Mouse (Mus musculus) ES-Bruce4 (cell line): Measurements from ENCODE around the gene Card14. TPM values are rescaled to one million over a fixed set of nuclear protein-coding genes. Genes with fewer than 3 reads are reported as not detected.
"Not testable (repeated sequence)": the region's sequence is repeated elsewhere in the genome, so short reads cannot be mapped to it uniquely, and the experiment has no call there.

Experiments
- H3K27ac ChIP-seq: 2 replicates; pipeline ENCODE4 v1.5.1; 2012; ENCODE audit warnings: low read length, inconsistent platforms; ENCODE audit not compliant: insufficient read depth
- H3K27me3 ChIP-seq: 2 replicates; pipeline ENCODE4 v1.6.1; 2012; ENCODE audit warnings: mild to moderate bottlenecking, low read length, inconsistent platforms; ENCODE audit not compliant: control insufficient read depth, poor library complexity, insufficient read depth, severe bottlenecking
- H3K36me3 ChIP-seq: 2 replicates; pipeline ENCODE4 v1.6.1; 2012; ENCODE audit warnings: inconsistent platforms, mild to moderate bottlenecking, low read length, moderate library complexity; ENCODE audit not compliant: control insufficient read depth, poor library complexity, insufficient read depth, severe bottlenecking
- H3K4me1 ChIP-seq: one replicate; pipeline ENCODE4 v1.8.1; 2011; ENCODE audit warnings: low read length; ENCODE audit not compliant: control insufficient read depth, insufficient read depth
- H3K4me3 ChIP-seq: 2 replicates; pipeline ENCODE4 v1.5.1; 2011; ENCODE audit warnings: low read depth, mild to moderate bottlenecking, low read length
- H3K9ac ChIP-seq: 2 replicates; pipeline ENCODE4 v1.6.1; 2012; ENCODE audit warnings: low read depth, mild to moderate bottlenecking, inconsistent platforms; ENCODE audit not compliant: poor library complexity, severe bottlenecking
- H3K9me3 ChIP-seq: replicated peaks from 2 replicates; pipeline ENCODE4 v1.6.1; 2012; ENCODE audit warnings: mild to moderate bottlenecking, low read length, inconsistent platforms; ENCODE audit not compliant: control insufficient read depth, poor library complexity, insufficient read depth, severe bottlenecking
- CTCF ChIP-seq: IDR thresholded peaks from one replicate; pipeline ENCODE4 v1.8.1; 2011; ENCODE audit warnings: low read depth, low read length
- EP300 ChIP-seq: IDR thresholded peaks from 2 replicates; pipeline ENCODE4 v1.6.1; 2011; ENCODE audit warnings: low read depth, low read length; ENCODE audit not compliant: insufficient read depth
- POLR2A ChIP-seq: IDR thresholded peaks from one replicate; pipeline ENCODE4 v1.8.1; 2011; ENCODE audit warnings: low read length; ENCODE audit not compliant: insufficient read depth
- polyA plus RNA-seq: library from polyadenylated mRNA; stranded (reverse); fragments of >200 nt; gene quantifications from 2 replicates; pipeline ENCODE4 v1.2.4, GENCODE M21; 2011; ENCODE audit warnings: low read depth; ENCODE audit not compliant: missing spikeins, insufficient read depth, insufficient read length

The Card14 gene
- polyA plus RNA-seq, 1 experiment: not detected

GRCm38 (mm10) chr11:119381631-119382337 is 74.2 kb downstream of the Card14 start:
- H3K4me3 ChIP-seq: no peak overlapping the region
- peak overlapping the region; percentile 66 for H3K27ac ChIP-seq
- no peaks in the 10 kb centered on the region for H3K4me1 ChIP-seq
- H3K36me3 ChIP-seq: no peaks in the 10 kb centered on the region
- TF ChIP-seq CTCF (no peak), EP300 (peak; percentile 89)
- no peak overlapping the region for H3K9ac ChIP-seq
- H3K27me3 ChIP-seq: no peaks in the 10 kb centered on the region
- H3K9me3 ChIP-seq: no peaks in the 10 kb centered on the region

- H3K27me3 ChIP-seq: no peaks in the 10 kb centered on the region
- TF ChIP-seq POLR2A (no peak), CTCF (no peak), EP300 (no peak)
- no peaks in the 10 kb centered on the region for H3K4me1 ChIP-seq
- no peaks in the 10 kb centered on the region for H3K36me3 ChIP-seq
- no peak overlapping the region for H3K4me3 ChIP-seq
- no peaks in the 10 kb centered on the region for H3K9me3 ChIP-seq
- no peak overlapping the region for H3K9ac ChIP-seq
- H3K27ac ChIP-seq: peak overlapping the region; percentile 46; the same call in 1 of the 2 replicates
Measured at GRCm38 (mm10) chr11:119382338-119382850, 74.8 kb downstream of the Card14 start.

- H3K9ac ChIP-seq: no peak overlapping the region
- no peaks in the 10 kb centered on the region for H3K9me3 ChIP-seq
- H3K4me3 ChIP-seq: no peak overlapping the region
- TF ChIP-seq CTCF: no peak
- TF ChIP-seq POLR2A: no peak
- no peak for TF ChIP-seq EP300
- no peak overlapping the region for H3K27ac ChIP-seq
- H3K4me1 ChIP-seq: no peaks in the 10 kb centered on the region
- H3K36me3 ChIP-seq: no peaks in the 10 kb centered on the region
- no peaks in the 10 kb centered on the region for H3K27me3 ChIP-seq
Measured at GRCm38 (mm10) chr11:119384904-119385303, 77.3 kb downstream of the Card14 start.

- Histone ChIP-seq H3K9ac (no peak overlapping the region), H3K4me3 (no peak overlapping the region), H3K4me1 (no peaks in the 10 kb centered on the region), H3K36me3 (no peaks in the 10 kb centered on the region), H3K27me3 (no peaks in the 10 kb centered on the region; the same call in 1 of the 2 replicates), H3K27ac (no peak overlapping the region), H3K9me3 (no peaks in the 10 kb centered on the region)
- TF ChIP-seq CTCF (no peak), EP300 (no peak), POLR2A (no peak)
Measured at GRCm38 (mm10) chr11:119386306-119386705, 78.7 kb downstream of the Card14 start.

GRCm38 (mm10) chr11:119387273-119387672 is 79.7 kb downstream of the Card14 start:
- not testable (repeated sequence) for H3K9me3 ChIP-seq, H3K27ac ChIP-seq, H3K27me3 ChIP-seq, H3K36me3 ChIP-seq, H3K4me3 ChIP-seq, H3K9ac ChIP-seq, H3K4me1 ChIP-seq

- no peak overlapping the region for H3K27ac ChIP-seq
Measured at GRCm38 (mm10) chr11:119389851-119390270, 82.3 kb downstream of the Card14 start.

More at GRCm38 (mm10) chr11:119389851-119390270, 82.3 kb downstream of the Card14 start:
- Histone ChIP-seq H3K4me3 (peak overlapping the region; percentile 61), H3K9ac (peak overlapping the region; percentile 49), H3K27me3 (no peaks in the 10 kb centered on the region; the same call in 1 of the 2 replicates), H3K4me1 (peaks cover 4% of the 10 kb centered on the region), H3K36me3 (no peaks in the 10 kb centered on the region), H3K9me3 (no peaks in the 10 kb centered on the region)
- TF ChIP-seq CTCF: peak; percentile 17
- 0 out of 2 replicates have a peak, but pooled peaks have one; percentile 7 for TF ChIP-seq EP300
- no peak for TF ChIP-seq POLR2A
